Mouse (Mus musculus) midbrain, embryonic 12.5 days (tissue): ENCODE data around the gene Tasp1. TPM values are rescaled to one million over a fixed set of nuclear protein-coding genes. Genes with fewer than 3 reads are reported as not detected.

Experiments used
- ATAC-seq: fragments of 200-750 bp; cut with Nextera tagmentation; 2 replicates; pipeline ENCODE4 v1.8.0; 2017; ENCODE audit warnings: low read depth, moderate TSS enrichment, moderate library complexity; ENCODE audit not compliant: low FRiP score
- H3K27ac ChIP-seq: fragments of 300-500 bp; sonication (generic); replicated peaks from 2 replicates; pipeline ENCODE4 v1.5.1; 2016; ENCODE audit warnings: mild to moderate bottlenecking
- H3K27me3 ChIP-seq: fragments of 300-500 bp; sonication (generic); 2 replicates; pipeline ENCODE4 v1.6.1; 2016; ENCODE audit warnings: mild to moderate bottlenecking
- H3K36me3 ChIP-seq: fragments of 300-500 bp; sonication (generic); 2 replicates; pipeline ENCODE4 v1.6.1; 2016
- H3K4me1 ChIP-seq: fragments of 300-500 bp; sonication (generic); 2 replicates; pipeline ENCODE4 v1.6.1; 2016
- H3K4me2 ChIP-seq: fragments of 300-500 bp; sonication (generic); replicated peaks from 2 replicates; pipeline ENCODE4 v1.6.1; 2016; ENCODE audit warnings: mild to moderate bottlenecking, moderate library complexity
- H3K4me3 ChIP-seq: fragments of 300-500 bp; sonication (generic); 2 replicates; pipeline ENCODE4 v1.5.1; 2016; ENCODE audit warnings: mild to moderate bottlenecking
- H3K9ac ChIP-seq: fragments of 300-500 bp; sonication (generic); replicated peaks from 2 replicates; pipeline ENCODE4 v1.6.1; 2016; ENCODE audit warnings: mild to moderate bottlenecking, moderate library complexity
- H3K9me3 ChIP-seq: fragments of 300-500 bp; sonication (generic); 2 replicates; pipeline ENCODE4 v1.6.1; 2016; ENCODE audit warnings: mild to moderate bottlenecking
- WGBS: fragments of 180-500 bp; shearing (Covaris S2); methylation state at CpG from one replicate; pipeline ENCODE4 v1.1.7; 2016; 5-methylcytosine and 5-hydroxymethylcytosine counted together
- polyA plus RNA-seq: library from polyadenylated mRNA; unstranded; fragments of >200 nt; fragmentation: Nextera tagmentation; extraction: Ambion mirVana; gene quantifications from 2 replicates; pipeline ENCODE4 v1.2.1, GENCODE M21; 2016

Gene Tasp1
- polyA plus RNA-seq, 1 experiment from 2014 or later, result 16.7 TPM

DNA sequence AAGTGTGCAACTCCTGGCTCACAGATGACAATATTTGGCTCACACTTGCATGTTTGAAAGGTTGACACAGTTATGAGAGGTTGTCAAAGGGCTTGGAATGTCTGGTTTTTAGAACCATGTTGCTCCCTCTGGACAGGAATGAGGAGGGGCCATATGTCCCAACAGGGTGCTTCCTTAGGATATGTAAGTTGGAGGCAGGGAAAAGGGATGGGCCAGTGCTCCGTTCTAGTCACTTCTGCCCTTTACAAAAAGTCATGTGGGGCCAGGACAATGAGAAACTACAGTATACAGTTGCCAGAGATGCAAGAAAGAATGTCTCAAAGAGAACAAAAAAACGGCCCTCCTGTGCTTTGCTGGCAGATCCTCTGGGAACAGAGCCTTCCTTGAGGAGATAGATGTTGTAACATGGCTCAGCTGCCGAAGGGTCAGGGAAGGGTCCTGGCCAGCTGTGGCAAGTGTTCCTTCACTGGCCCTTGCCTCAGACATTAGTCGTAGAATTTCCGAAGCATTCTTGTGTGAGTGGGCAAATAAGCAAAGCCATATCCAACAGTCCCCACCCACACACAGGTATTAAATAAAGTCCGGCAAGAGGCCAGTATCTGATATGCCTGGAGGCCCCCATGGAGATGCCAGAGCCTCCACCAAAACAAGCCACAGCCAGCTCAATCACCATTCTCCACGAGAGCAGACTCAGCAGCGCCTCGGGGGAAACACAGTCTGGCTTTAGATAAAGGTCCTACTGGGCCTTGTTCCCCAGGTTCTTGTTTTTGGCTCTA is 274.1 kb downstream of the Tasp1 start:
- Histone ChIP-seq H3K9me3 (no peaks in the 10 kb centered on the region), H3K27ac (no peak overlapping the region), H3K9ac (no peak overlapping the region), H3K4me1 (no peaks in the 10 kb centered on the region), H3K27me3 (no peaks in the 10 kb centered on the region), H3K36me3 (no peaks in the 10 kb centered on the region), H3K4me3 (no peak overlapping the region), H3K4me2 (no peak overlapping the region)
- ATAC-seq, result no peak
- WGBS, result 88% methylated on average over 9 of the region's 9 CpGs

- H3K4me3 ChIP-seq, result no peak overlapping the region
- no peak for ATAC-seq
- WGBS, result 78% methylated on average over 4 of the region's 4 CpGs
- H3K27ac ChIP-seq, result no peak overlapping the region
- no peak overlapping the region for H3K9ac ChIP-seq
- no peaks in the 10 kb centered on the region for H3K4me1 ChIP-seq
- no peaks in the 10 kb centered on the region for H3K27me3 ChIP-seq
- no peaks in the 10 kb centered on the region for H3K36me3 ChIP-seq
- H3K4me2 ChIP-seq, result no peak overlapping the region
- H3K9me3 ChIP-seq, result no peaks in the 10 kb centered on the region
These were observed 277.9 kb downstream of the Tasp1 start for GRCm38 (mm10) chr2:139788658-139789057.

- Histone ChIP-seq H3K4me1 (no peaks in the 10 kb centered on the region), H3K27me3 (no peaks in the 10 kb centered on the region), H3K4me3 (no peak overlapping the region), H3K9me3 (no peaks in the 10 kb centered on the region), H3K36me3 (no peaks in the 10 kb centered on the region), H3K27ac (no peak overlapping the region), H3K4me2 (no peak overlapping the region), H3K9ac (no peak overlapping the region)
- 89% methylated on average over 2 of the region's 2 CpGs for WGBS
- no peak for ATAC-seq
These were observed 281.7 kb downstream of the Tasp1 start for GRCm38 (mm10) chr2:139784946-139785345.

DNA sequence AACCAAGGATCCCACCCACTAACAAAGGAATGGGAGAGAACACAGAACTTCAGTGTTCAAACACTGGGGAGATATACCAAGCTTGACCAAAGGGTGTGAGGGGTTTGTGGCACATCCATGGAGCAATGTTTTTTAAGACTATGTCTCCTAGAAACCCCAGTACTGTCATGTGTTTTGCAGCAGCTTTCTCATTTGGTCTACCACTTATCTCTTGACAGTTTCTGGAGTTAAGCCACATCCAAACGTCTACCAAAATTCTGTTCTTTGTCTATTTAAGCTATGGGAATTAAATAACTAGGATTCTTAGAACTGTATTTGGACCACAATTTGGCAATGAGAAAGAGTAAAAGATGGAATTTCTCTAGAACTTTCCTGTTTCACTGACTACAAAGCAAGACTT is 282.1 kb downstream of the Tasp1 start:
- H3K4me2 ChIP-seq, result no peak overlapping the region
- WGBS, result 83% methylated on average over 1 of the region's 1 CpGs
- no peaks in the 10 kb centered on the region for H3K4me1 ChIP-seq
- no peak overlapping the region for H3K9ac ChIP-seq
- H3K4me3 ChIP-seq, result no peak overlapping the region
- no peaks in the 10 kb centered on the region for H3K9me3 ChIP-seq
- ATAC-seq, result no peak
- H3K27ac ChIP-seq, result no peak overlapping the region
- no peaks in the 10 kb centered on the region for H3K36me3 ChIP-seq
- no peaks in the 10 kb centered on the region for H3K27me3 ChIP-seq

Other genes with a start within 250 kb of the Tasp1 start
- not detected in 2 replicates for gene Gm17374, start 85.2 kb upstream of the Tasp1 start, polyA plus RNA-seq
- gene Esf1, start 103.8 kb upstream of the Tasp1 start, polyA plus RNA-seq, result 29.6 and 31.5 TPM in 2 replicates
- gene Ndufaf5, start 103.8 kb upstream of the Tasp1 start, polyA plus RNA-seq, result 29.1 and 30.2 TPM in 2 replicates